25 mouse cellular contexts compared by ENCODE assay signal in the genomic region with DNA sequence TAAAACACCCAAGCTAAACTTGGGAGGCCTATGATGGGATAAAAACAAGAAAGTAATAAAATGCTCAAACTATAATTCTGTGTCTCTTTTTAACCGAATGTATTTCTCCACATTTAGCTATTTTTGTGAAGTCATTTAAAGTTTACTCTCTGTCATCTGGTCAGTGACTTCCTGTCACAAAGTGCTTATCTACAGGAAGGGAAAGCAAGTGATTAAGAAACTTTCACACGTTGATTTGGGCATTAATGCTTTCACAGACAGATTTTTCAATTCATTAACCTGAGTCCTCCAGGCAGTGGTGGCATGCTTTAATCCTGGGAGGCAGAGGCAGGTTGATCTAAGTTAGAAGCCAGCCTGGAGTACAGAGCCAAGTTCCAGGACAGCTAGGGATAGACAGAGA. TPM values are rescaled to one million over a fixed set of nuclear protein-coding genes. Genes with fewer than 3 reads are reported as not detected.
DNase-seq lines count a peak whose midpoint lies in the region; ATAC-seq and TF ChIP-seq lines count a peak whose summit lies in the region.
"Had no signal": no experiment of that assay in that cellular context is flagged by ENCODE, and none has a peak within 500 bp of the region (broad histone marks: within the 10 kb centered on the region; RNA-seq: fewer than 3 reads in every experiment).

No protein-coding gene starts in this region.

- DNase-seq in kidney, postnatal 0 days (ENCODE audit: low spot score): peak; percentile 9
- DNase-seq in kidney, postnatal 4 days: no peak
- DNase-seq in A20 (ENCODE audit: low read depth, low spot score): peak; percentile 44
- DNase-seq in adrenal gland, adult (ENCODE audit: inconsistent age in 2 of 2, low spot score in 1 of 2): no peak
- DNase-seq in urinary bladder, adult 2 months (ENCODE audit: low spot score): no peak
- DNase-seq: adrenal gland, adult 2 months; adrenal gland, postnatal 36 days; B cell, adult 2 months; cerebellum, adult 11 months; cerebellum, adult 8-10 months; cerebellum, postnatal 14 days; gastrocnemius, postnatal 14 days; heart, postnatal 4 days had no signal

- TF ChIP-seq CTCF in kidney, postnatal 0 days (IDR thresholded peaks at IDR 0.05; ENCODE audit: low read depth): no peak

- no peak for ATAC-seq in kidney, postnatal 0 days (replicated peaks; ENCODE audit: low FRiP score, low read depth)
- ATAC-seq in common myeloid progenitor, adult 5-6 weeks (replicated peaks; ENCODE audit: low read depth, poor library complexity, severe bottlenecking): peak; percentile 62
- ATAC-seq in megakaryocyte progenitor cell, adult 5-6 weeks (replicated peaks; ENCODE audit: poor library complexity): 0 out of 2 replicates have a peak, but pooled peaks have one; percentile 24
- ATAC-seq: activated CD4-positive, CD25-positive, alpha-beta regulatory T cell, adult 4 months; CD4-positive, CD25-positive, alpha-beta regulatory T cell, adult 4 months; forebrain, embryonic 16.5 days; hindbrain, embryonic 16.5 days; inflammation-experienced regulatory T-cells, adult 6 months; Patski had no signal

- no peak overlapping the region for H3K4me2 ChIP-seq in kidney, postnatal 0 days (ENCODE audit: low read length)
- H3K4me2 ChIP-seq: embryonic facial prominence, embryonic 12.5 days; forebrain, embryonic 12.5 days; heart, embryonic 13.5 days; hindbrain, embryonic 12.5 days had no signal

- WGBS in kidney, postnatal 0 days: 34% methylated on average over 2 of the region's 2 CpGs

- no peaks in the 10 kb centered on the region for H3K4me1 ChIP-seq in kidney, postnatal 0 days (replicated peaks; ENCODE audit: insufficient read depth, low read length)
- H3K4me1 ChIP-seq: embryonic facial prominence, embryonic 12.5 days; forebrain, embryonic 12.5 days; heart, embryonic 13.5 days; hindbrain, embryonic 12.5 days had no signal

- no peak overlapping the region for H3K27ac ChIP-seq in kidney, postnatal 0 days
- H3K27ac ChIP-seq: embryonic facial prominence, embryonic 12.5 days; forebrain, embryonic 12.5 days; heart, embryonic 13.5 days; hindbrain, embryonic 12.5 days had no signal

- H3K27me3 ChIP-seq in kidney, postnatal 0 days (ENCODE audit: insufficient read depth, low read length): no peaks in the 10 kb centered on the region
- H3K27me3 ChIP-seq: embryonic facial prominence, embryonic 12.5 days; forebrain, embryonic 12.5 days; heart, embryonic 13.5 days; hindbrain, embryonic 12.5 days; Patski had no signal

- no peak overlapping the region for H3K9ac ChIP-seq in kidney, postnatal 0 days (ENCODE audit: low read depth, low read length)
- H3K9ac ChIP-seq: embryonic facial prominence, embryonic 12.5 days; forebrain, embryonic 12.5 days; heart, embryonic 13.5 days; hindbrain, embryonic 12.5 days had no signal

- no peaks in the 10 kb centered on the region for H3K36me3 ChIP-seq in kidney, postnatal 0 days (ENCODE audit: insufficient read depth, low read length)
- H3K36me3 ChIP-seq: embryonic facial prominence, embryonic 12.5 days; forebrain, embryonic 12.5 days; heart, embryonic 13.5 days; hindbrain, embryonic 12.5 days had no signal

- H3K4me3 ChIP-seq in kidney, postnatal 0 days (replicated peaks; ENCODE audit: low read depth, low read length): no peak overlapping the region
- H3K4me3 ChIP-seq: embryonic facial prominence, embryonic 12.5 days; forebrain, embryonic 12.5 days; heart, embryonic 13.5 days; hindbrain, embryonic 12.5 days had no signal

- no peaks in the 10 kb centered on the region for H3K9me3 ChIP-seq in kidney, postnatal 0 days (replicated peaks; ENCODE audit: low read length)
- H3K9me3 ChIP-seq: embryonic facial prominence, embryonic 12.5 days; forebrain, embryonic 12.5 days; heart, embryonic 13.5 days; hindbrain, embryonic 12.5 days had no signal

RNA-seq across cellular contexts. Expression of gene Gramd1c, which starts 33.9 kb away (rescaled TPM):
- 5.7 and 6.1 TPM in 2 replicates for polyA plus RNA-seq in kidney, postnatal 0 days (2015; fragmentation: Nextera tagmentation; extraction: Ambion mirVana)
- 5.1 and 7.1 TPM in 2 replicates for total RNA-seq in common myeloid progenitor, adult 5-6 weeks (2017)
- 1.6 and 1.9 TPM in 2 replicates for total RNA-seq in megakaryocyte progenitor cell, adult 5-6 weeks (2015)
- total RNA-seq in megakaryocyte progenitor cell, adult 5-6 weeks (2017): 1.4 and 3.2 TPM in 2 replicates
- polyA plus RNA-seq in urinary bladder, adult 2 months (2012; rRNA removed): 6.6 and 6.9 TPM in 2 replicates

RNA-seq across cellular contexts. Expression of gene Zdhhc23, which starts 49.7 kb away (rescaled TPM):
- polyA plus RNA-seq in kidney, postnatal 0 days (2015; fragmentation: Nextera tagmentation; extraction: Ambion mirVana): 2.0 and 2.3 TPM in 2 replicates
- 1.3 and 2.1 TPM in 2 replicates for total RNA-seq in common myeloid progenitor, adult 5-6 weeks (2017)
- 0.59 and 1.4 TPM in 2 replicates for total RNA-seq in megakaryocyte progenitor cell, adult 5-6 weeks (2015)
- 0.54 and 0.62 TPM in 2 replicates for total RNA-seq in megakaryocyte progenitor cell, adult 5-6 weeks (2017)
- 1.3 and 1.9 TPM in 2 replicates for polyA plus RNA-seq in urinary bladder, adult 2 months (2012; rRNA removed)

Comparison
In these comparisons a context has a peak if more than half of its experiments do, and no peak if none do; other contexts are left out.
1. DNase-seq: peak in kidney, postnatal 0 days (single experiment) and A20 (single experiment); none in kidney, postnatal 4 days (0 of 2), adrenal gland, adult (0 of 2) and urinary bladder, adult 2 months (single experiment).